Mouse (Mus musculus) bone marrow, adult 2 months (tissue): ENCODE measurements around the gene AW549877.

Experiments
- CTCF ChIP-seq: fragments of 200-500 bp; IDR thresholded peaks from 2 replicates; pipeline ENCODE4 v1.5.1; 2011; ENCODE audit warnings: low read length, control low read depth; ENCODE audit not compliant: control insufficient read depth, insufficient read depth
- POLR2A ChIP-seq: fragments of 200-500 bp; IDR thresholded peaks from 2 replicates; pipeline ENCODE4 v1.6.1; 2011; ENCODE audit warnings: low read depth, mild to moderate bottlenecking, control low read depth, low read length, borderline replicate concordance; ENCODE audit not compliant: control insufficient read depth

DNA sequence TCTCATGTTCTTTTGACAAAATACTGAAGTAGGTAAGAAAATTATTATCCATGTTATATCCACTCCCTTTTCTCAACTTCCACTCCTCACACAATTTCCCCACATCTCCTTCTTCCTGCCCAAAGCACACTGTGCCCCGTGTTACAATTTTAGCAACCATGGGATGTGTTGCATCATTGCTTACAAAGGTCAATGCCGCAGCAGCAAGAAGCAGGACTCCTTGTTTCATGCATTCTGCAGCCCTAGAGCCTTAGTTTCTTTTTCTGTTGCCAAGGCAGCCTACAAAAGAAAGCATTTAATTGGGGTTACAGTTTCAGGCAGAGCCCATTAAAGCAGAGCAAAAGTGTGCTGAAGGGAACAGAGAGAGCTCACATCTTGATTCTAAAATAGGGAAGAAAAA, 40.6 kb downstream of the AW549877 start:
- no peak for TF ChIP-seq POLR2A
- TF ChIP-seq CTCF: no peak
